Mouse (Mus musculus) spleen, adult 2 months (tissue): ENCODE measurements around the gene Brinp3.

ENCODE experiments used
- CTCF ChIP-seq: fragments of 200-500 bp; IDR thresholded peaks from 2 replicates; pipeline ENCODE4 v1.5.1; 2011; ENCODE audit warnings: mild to moderate bottlenecking, inconsistent platforms; ENCODE audit not compliant: insufficient read depth, insufficient read length, insufficient replicate concordance; ENCODE audit errors: extremely low read depth
- POLR2A ChIP-seq: fragments of 200-500 bp; IDR thresholded peaks from 2 replicates; pipeline ENCODE4 v1.6.1; 2011; ENCODE audit warnings: low read depth, low read length, inconsistent platforms

GRCm38 (mm10) chr1:146584181-146584580 lies 89.6 kb downstream of the Brinp3 start:
- TF ChIP-seq CTCF: no peak
- TF ChIP-seq POLR2A: no peak
